In the genomic region with DNA sequence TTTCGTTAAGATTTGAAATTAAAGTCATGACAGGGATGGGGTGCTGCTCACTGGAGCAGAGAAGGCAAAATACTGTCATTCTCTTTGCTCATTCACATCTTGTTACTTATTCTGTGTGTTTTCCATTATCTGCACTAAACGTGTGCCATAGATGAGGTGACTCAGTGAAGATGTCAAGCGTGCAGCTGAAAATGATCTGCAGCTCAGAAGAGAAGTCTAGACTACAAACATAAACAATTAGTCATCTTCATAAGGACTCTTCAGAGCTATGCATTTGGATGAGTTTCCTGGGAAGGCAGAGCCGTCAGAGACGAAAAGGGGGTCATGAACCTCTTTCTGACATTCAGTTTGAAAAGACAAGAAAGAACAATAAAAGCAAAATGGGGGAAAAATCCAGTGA, we compare ENCODE assay signal across 14 mouse cellular contexts.
"Had no signal": no experiment of that assay in that cellular context is flagged by ENCODE, and none has a peak within 500 bp of the region (broad histone marks: within the 10 kb centered on the region; RNA-seq: fewer than 3 reads in every experiment).

No protein-coding gene starts in this region.

- H3K9ac ChIP-seq: kidney, embryonic 15.5 days; limb, embryonic 15.5 days; liver, embryonic 12.5 days; lung, embryonic 15.5 days; midbrain, embryonic 12.5 days; neural tube, embryonic 13.5 days; stomach, embryonic 15.5 days had no signal

- H3K4me3 ChIP-seq: kidney, embryonic 15.5 days; limb, embryonic 15.5 days; liver, embryonic 12.5 days; lung, embryonic 15.5 days; midbrain, embryonic 12.5 days; neural tube, embryonic 13.5 days; stomach, embryonic 15.5 days had no signal

- ATAC-seq: liver, embryonic 12.5 days; midbrain, embryonic 16.5 days had no signal

- DNase-seq: kidney, adult 2 months; kidney, postnatal 14 days; right cerebral cortex, postnatal 4 days; spleen, adult 18-20 months; thymus, adult 2 months; thymus, postnatal 25 days had no signal

- H3K36me3 ChIP-seq: kidney, embryonic 15.5 days; limb, embryonic 15.5 days; liver, embryonic 12.5 days; lung, embryonic 15.5 days; midbrain, embryonic 12.5 days; neural tube, embryonic 13.5 days; stomach, embryonic 15.5 days had no signal

- H3K9me3 ChIP-seq: kidney, embryonic 15.5 days; limb, embryonic 15.5 days; liver, embryonic 12.5 days; lung, embryonic 15.5 days; midbrain, embryonic 12.5 days; neural tube, embryonic 13.5 days; stomach, embryonic 15.5 days had no signal

- H3K27ac ChIP-seq: kidney, embryonic 15.5 days; limb, embryonic 15.5 days; liver, embryonic 12.5 days; lung, embryonic 15.5 days; midbrain, embryonic 12.5 days; neural tube, embryonic 13.5 days; stomach, embryonic 15.5 days had no signal

- H3K27me3 ChIP-seq: kidney, embryonic 15.5 days; limb, embryonic 15.5 days; liver, embryonic 12.5 days; lung, embryonic 15.5 days; midbrain, embryonic 12.5 days; neural tube, embryonic 13.5 days; stomach, embryonic 15.5 days had no signal

- H3K4me2 ChIP-seq: kidney, embryonic 15.5 days; limb, embryonic 15.5 days; liver, embryonic 12.5 days; lung, embryonic 15.5 days; midbrain, embryonic 12.5 days; neural tube, embryonic 13.5 days; stomach, embryonic 15.5 days had no signal

- H3K4me1 ChIP-seq: kidney, embryonic 15.5 days; limb, embryonic 15.5 days; liver, embryonic 12.5 days; lung, embryonic 15.5 days; midbrain, embryonic 12.5 days; neural tube, embryonic 13.5 days; stomach, embryonic 15.5 days had no signal
